Mouse (Mus musculus) midbrain, embryonic 15.5 days (tissue): ENCODE data around the gene Tram2. TPM values are rescaled to one million over a fixed set of nuclear protein-coding genes. Genes with fewer than 3 reads are reported as not detected.

ENCODE experiments used
- ATAC-seq: fragments of 200-750 bp; cut with Nextera tagmentation; replicated peaks from 2 replicates; pipeline ENCODE4 v1.8.0; 2017; ENCODE audit warnings: moderate TSS enrichment
- H3K27ac ChIP-seq: fragments of 300-500 bp; sonication (generic); 2 replicates; pipeline ENCODE4 v1.5.1; 2015; ENCODE audit warnings: mild to moderate bottlenecking, inconsistent platforms
- H3K27me3 ChIP-seq: fragments of 300-500 bp; sonication (generic); replicated peaks from 2 replicates; pipeline ENCODE4 v1.6.1; 2015; ENCODE audit warnings: inconsistent platforms
- H3K36me3 ChIP-seq: fragments of 300-500 bp; sonication (generic); replicated peaks from 2 replicates; pipeline ENCODE4 v1.6.1; 2015; ENCODE audit warnings: inconsistent platforms
- H3K4me1 ChIP-seq: fragments of 300-500 bp; sonication (generic); 2 replicates; pipeline ENCODE4 v1.6.1; 2015; ENCODE audit warnings: inconsistent platforms
- H3K4me2 ChIP-seq: fragments of 300-500 bp; sonication (generic); 2 replicates; pipeline ENCODE4 v1.6.1; 2015; ENCODE audit warnings: inconsistent platforms, mild to moderate bottlenecking, moderate library complexity
- H3K4me3 ChIP-seq: fragments of 300-500 bp; sonication (generic); 2 replicates; pipeline ENCODE4 v1.5.1; 2015; ENCODE audit warnings: mild to moderate bottlenecking, inconsistent platforms
- H3K9ac ChIP-seq: fragments of 300-500 bp; sonication (generic); 2 replicates; pipeline ENCODE4 v1.6.1; 2015; ENCODE audit warnings: mild to moderate bottlenecking, inconsistent platforms
- H3K9me3 ChIP-seq: fragments of 300-500 bp; sonication (generic); 2 replicates; pipeline ENCODE4 v1.6.1; 2016; ENCODE audit warnings: inconsistent platforms
- WGBS: fragments of 180-500 bp; shearing (Covaris S2); methylation state at CpG from one replicate; pipeline ENCODE4 v1.1.7; 2015; ENCODE audit warnings: mixed read lengths; 5-methylcytosine and 5-hydroxymethylcytosine counted together
- polyA plus RNA-seq: library from polyadenylated mRNA; unstranded; fragments of >200 nt; fragmentation: Nextera tagmentation; extraction: Ambion mirVana; gene quantifications from 2 replicates; pipeline ENCODE4 v1.2.1, GENCODE M21; 2015

Tram2 gene
- polyA plus RNA-seq, 1 experiment from 2014 or later = 2.1 TPM

- Histone ChIP-seq H3K4me1 (peaks cover 15% of the 10 kb centered on the region), H3K27ac (no peak overlapping the region), H3K4me2 (peak overlapping the region; percentile 67), H3K4me3 (peak overlapping the region; percentile 75), H3K36me3 (no peaks in the 10 kb centered on the region), H3K27me3 (no peaks in the 10 kb centered on the region), H3K9me3 (no peaks in the 10 kb centered on the region), H3K9ac (peak overlapping the region; percentile 24; the same call in 1 of the 2 replicates)
- peak; percentile 68; the same call in 1 of the 2 replicates for ATAC-seq
- 1% methylated on average over 36 of the region's 36 CpGs for WGBS
Observed at GRCm38 (mm10) chr1:21078481-21079214, 381 bp downstream of the Tram2 start.

DNA sequence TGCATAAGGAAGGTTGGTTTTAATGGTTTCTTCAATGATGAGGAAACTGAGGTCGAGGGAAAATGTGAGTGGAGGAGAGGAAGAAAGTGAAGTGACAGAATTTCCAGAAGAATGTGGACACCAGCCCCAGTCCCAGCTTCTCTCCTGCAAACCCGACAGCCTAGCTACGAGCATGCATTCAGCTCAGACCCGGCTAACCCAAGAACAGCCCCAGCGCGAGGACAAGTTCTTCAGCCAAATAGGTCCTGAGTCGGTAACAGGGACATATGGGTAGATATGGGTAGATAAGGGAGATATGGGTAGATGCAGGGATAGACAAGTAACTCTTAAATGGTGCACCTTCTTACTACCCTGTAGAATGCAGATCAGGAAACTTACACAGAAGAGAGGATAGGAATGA lies 1.4 kb downstream of the Tram2 start:
- H3K9me3 ChIP-seq = no peaks in the 10 kb centered on the region
- ATAC-seq = no peak
- H3K36me3 ChIP-seq = no peaks in the 10 kb centered on the region
- H3K9ac ChIP-seq = no peak overlapping the region
- no peak overlapping the region for H3K27ac ChIP-seq
- no peak overlapping the region for H3K4me3 ChIP-seq
- H3K27me3 ChIP-seq = no peaks in the 10 kb centered on the region
- peak overlapping the region; percentile 67; the same call in 1 of the 2 replicates for H3K4me2 ChIP-seq
- peaks cover 15% of the 10 kb centered on the region for H3K4me1 ChIP-seq
- 73% methylated on average over 7 of the region's 7 CpGs for WGBS

DNA sequence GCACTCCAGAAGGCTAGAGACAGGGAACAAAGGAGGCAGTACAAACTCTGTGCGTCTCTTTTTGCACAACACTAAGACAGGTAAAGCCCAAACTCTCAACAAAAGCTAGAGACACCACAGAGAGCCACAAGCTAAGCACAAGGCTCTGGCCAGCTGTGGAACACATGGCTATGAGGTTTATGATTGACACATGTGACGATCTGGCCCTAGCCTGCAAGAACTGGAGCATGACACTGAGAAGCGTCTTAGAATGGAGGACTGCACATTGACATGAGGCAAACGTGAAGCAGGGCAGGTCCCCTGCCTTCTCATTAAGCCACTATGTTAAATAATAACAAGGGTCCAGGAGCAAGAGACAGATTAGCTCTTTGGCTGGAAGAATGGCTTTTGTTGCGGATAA lies 1.8 kb downstream of the Tram2 start:
- Histone ChIP-seq H3K4me3 (no peak overlapping the region), H3K4me1 (peaks cover 15% of the 10 kb centered on the region), H3K27me3 (no peaks in the 10 kb centered on the region), H3K9me3 (no peaks in the 10 kb centered on the region), H3K4me2 (peak overlapping the region; percentile 67), H3K9ac (no peak overlapping the region), H3K36me3 (no peaks in the 10 kb centered on the region), H3K27ac (no peak overlapping the region)
- ATAC-seq = no peak
- 37% methylated on average over 5 of the region's 5 CpGs for WGBS

- H3K4me1 ChIP-seq = peaks cover 15% of the 10 kb centered on the region
- peak overlapping the region; percentile 67; the same call in 1 of the 2 replicates for H3K4me2 ChIP-seq
Observed at GRCm38 (mm10) chr1:21075986-21076495, 3.0 kb downstream of the Tram2 start.

DNA sequence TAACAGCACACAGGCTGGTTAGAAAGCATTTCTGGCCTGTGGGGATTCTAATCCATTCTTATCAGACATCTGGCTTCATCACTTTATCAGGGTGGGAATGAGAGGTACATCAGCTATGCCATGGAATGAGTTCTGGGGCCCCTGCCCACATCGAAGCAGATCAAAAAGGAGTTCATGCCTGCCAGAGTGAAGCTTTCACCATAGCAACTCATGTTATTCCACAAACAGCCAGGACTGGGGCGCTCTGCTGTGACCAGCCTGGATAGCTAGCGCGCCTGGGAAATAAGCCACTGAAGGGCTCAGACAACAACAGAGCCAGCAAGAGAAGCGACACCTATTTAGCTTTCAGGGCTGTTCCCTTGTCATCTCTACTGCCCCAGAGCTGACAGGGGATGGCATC lies 4.8 kb downstream of the Tram2 start:
- 0 out of 2 replicates have a peak, but pooled peaks have one; percentile 9 for ATAC-seq
- no peaks in the 10 kb centered on the region for H3K9me3 ChIP-seq
- H3K4me3 ChIP-seq = no peak overlapping the region
- WGBS = 10% methylated on average over 5 of the region's 5 CpGs
- H3K27me3 ChIP-seq = no peaks in the 10 kb centered on the region
- H3K4me1 ChIP-seq = peaks cover 12% of the 10 kb centered on the region
- no peaks in the 10 kb centered on the region for H3K36me3 ChIP-seq
- no peak overlapping the region for H3K27ac ChIP-seq
- H3K4me2 ChIP-seq = no peak overlapping the region
- H3K9ac ChIP-seq = no peak overlapping the region

More at GRCm38 (mm10) chr1:21075986-21076495, 3.0 kb downstream of the Tram2 start:
- no peaks in the 10 kb centered on the region for H3K27me3 ChIP-seq
- no peaks in the 10 kb centered on the region for H3K36me3 ChIP-seq
- H3K9me3 ChIP-seq = no peaks in the 10 kb centered on the region
- H3K9ac ChIP-seq = no peak overlapping the region
- ATAC-seq = no peak
- H3K4me3 ChIP-seq = no peak overlapping the region
- no peak overlapping the region for H3K27ac ChIP-seq
- 20% methylated on average over 6 of the region's 6 CpGs for WGBS

GRCm38 (mm10) chr1:21072875-21073444 lies 6.1 kb downstream of the Tram2 start:
- no peak for ATAC-seq

DNA sequence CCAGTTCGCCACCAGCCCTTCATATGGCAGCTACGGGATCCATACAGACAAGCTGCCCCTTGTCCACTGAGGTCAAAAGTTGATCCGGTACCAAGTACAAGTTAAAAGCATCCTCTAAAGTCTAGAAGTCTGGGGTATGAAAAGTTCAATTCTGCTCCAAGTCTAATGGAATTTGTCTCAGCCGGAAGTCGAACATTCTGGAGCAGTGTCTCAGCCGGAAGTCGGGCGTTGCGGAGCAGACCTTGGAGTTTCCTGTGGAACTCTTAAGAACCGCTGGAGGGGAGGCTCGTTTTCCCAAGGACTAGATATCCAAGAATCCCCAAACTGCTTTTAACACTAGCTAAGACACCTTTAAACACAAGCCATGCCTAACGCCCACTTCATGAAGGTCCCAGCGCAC lies 8.4 kb downstream of the Tram2 start:
- 84% methylated on average over 13 of the region's 13 CpGs for WGBS
- Histone ChIP-seq H3K4me1 (peaks cover 8% of the 10 kb centered on the region), H3K27me3 (no peaks in the 10 kb centered on the region), H3K9ac (no peak overlapping the region), H3K36me3 (no peaks in the 10 kb centered on the region), H3K9me3 (no peaks in the 10 kb centered on the region), H3K4me3 (no peak overlapping the region), H3K4me2 (no peak overlapping the region), H3K27ac (no peak overlapping the region)
- ATAC-seq = no peak

More at GRCm38 (mm10) chr1:21072875-21073444, 6.1 kb downstream of the Tram2 start:
- Histone ChIP-seq H3K36me3 (no peaks in the 10 kb centered on the region), H3K9me3 (no peaks in the 10 kb centered on the region), H3K9ac (no peak overlapping the region), H3K27ac (no peak overlapping the region), H3K4me3 (no peak overlapping the region), H3K4me1 (peaks cover 12% of the 10 kb centered on the region), H3K27me3 (no peaks in the 10 kb centered on the region), H3K4me2 (no peak overlapping the region)
- WGBS = 83% methylated on average over 12 of the region's 12 CpGs

DNA sequence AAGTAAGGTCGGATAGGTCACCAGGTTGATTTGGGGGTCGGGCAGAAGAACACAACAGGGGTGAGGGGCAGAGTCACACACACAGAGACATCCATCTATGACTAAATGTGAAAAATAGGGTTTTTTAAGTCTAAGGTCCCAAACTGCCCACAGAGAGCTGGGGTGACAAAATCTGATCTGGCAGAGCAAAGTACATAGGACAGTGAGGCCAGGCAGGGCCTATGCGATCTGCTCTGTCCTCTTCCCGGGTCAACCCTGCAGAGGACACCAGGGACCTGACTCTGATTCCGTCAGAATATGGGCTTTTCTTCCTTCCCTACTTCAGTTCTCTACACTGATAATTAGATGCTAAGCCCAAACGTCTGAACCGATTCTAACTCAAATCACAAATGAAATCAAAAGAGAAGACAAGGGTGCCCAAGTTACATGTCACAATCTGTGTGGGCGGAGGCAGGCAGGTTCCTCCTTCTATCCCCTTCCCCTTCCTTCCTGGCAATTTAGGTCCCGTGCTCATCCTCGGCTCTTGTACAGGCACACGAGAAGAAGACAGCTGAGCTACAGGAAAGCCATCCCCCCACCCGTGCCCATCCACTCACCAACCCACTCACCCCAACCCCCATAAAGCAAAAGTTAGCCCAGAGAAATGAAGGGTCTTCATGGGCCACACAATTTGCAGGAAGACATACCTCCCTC lies 9.1 kb downstream of the Tram2 start:
- no peak overlapping the region for H3K27ac ChIP-seq
- H3K4me2 ChIP-seq = no peak overlapping the region
- H3K36me3 ChIP-seq = no peaks in the 10 kb centered on the region
- no peak overlapping the region for H3K9ac ChIP-seq
- WGBS = 73% methylated on average over 12 of the region's 12 CpGs
- no peak for ATAC-seq
- no peak overlapping the region for H3K4me3 ChIP-seq
- peaks cover 8% of the 10 kb centered on the region for H3K4me1 ChIP-seq
- no peaks in the 10 kb centered on the region for H3K9me3 ChIP-seq
- H3K27me3 ChIP-seq = no peaks in the 10 kb centered on the region

- no peaks in the 10 kb centered on the region for H3K36me3 ChIP-seq
Observed at GRCm38 (mm10) chr1:21068491-21068890, 10.5 kb downstream of the Tram2 start.

DNA sequence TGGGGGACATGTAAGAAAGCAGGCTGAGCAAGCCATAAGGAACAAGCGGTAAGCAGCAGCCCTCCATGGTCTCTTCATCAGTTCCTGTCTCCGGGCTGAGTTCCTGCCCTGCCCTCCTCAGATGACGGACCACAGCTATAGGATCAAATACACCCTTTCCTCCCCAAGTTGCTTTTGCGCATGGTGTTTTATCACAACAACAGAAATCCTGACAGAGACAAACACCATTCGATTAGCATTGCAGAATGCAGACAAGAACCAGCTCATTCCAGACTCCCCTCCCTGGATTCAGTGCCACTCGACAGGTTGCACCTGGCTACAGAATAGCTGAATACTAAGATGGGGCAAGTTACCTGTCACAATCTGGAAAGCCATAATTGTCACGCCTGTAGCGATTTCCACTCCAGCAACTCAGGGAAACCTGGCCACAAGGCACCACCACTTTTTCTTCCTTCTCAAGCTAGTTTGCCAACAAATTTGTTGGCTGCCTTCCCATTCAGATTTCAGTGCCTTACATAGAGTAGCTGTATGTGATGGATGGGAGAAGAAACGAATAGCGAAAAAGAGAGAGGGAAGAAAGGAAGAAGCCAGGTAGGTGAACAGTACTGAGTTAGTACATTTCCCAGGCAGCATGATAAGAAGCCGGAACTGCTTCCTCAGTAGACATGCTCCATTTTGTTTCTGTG lies 11.3 kb downstream of the Tram2 start:
- Histone ChIP-seq H3K27me3 (no peaks in the 10 kb centered on the region), H3K4me3 (no peak overlapping the region), H3K4me1 (no peaks in the 10 kb centered on the region), H3K27ac (no peak overlapping the region), H3K36me3 (no peaks in the 10 kb centered on the region), H3K4me2 (no peak overlapping the region), H3K9ac (no peak overlapping the region), H3K9me3 (no peaks in the 10 kb centered on the region)
- 96% methylated on average over 11 of the region's 11 CpGs for WGBS
- no peak for ATAC-seq

More at GRCm38 (mm10) chr1:21068491-21068890, 10.5 kb downstream of the Tram2 start:
- H3K4me2 ChIP-seq = no peak overlapping the region
- WGBS = 79% methylated on average over 1 of the region's 1 CpGs
- no peaks in the 10 kb centered on the region for H3K27me3 ChIP-seq
- H3K9me3 ChIP-seq = no peaks in the 10 kb centered on the region
- no peak overlapping the region for H3K27ac ChIP-seq
- no peak overlapping the region for H3K4me3 ChIP-seq
- no peaks in the 10 kb centered on the region for H3K4me1 ChIP-seq
- H3K9ac ChIP-seq = no peak overlapping the region
- no peak for ATAC-seq

- Histone ChIP-seq H3K27ac (no peak overlapping the region), H3K9ac (no peak overlapping the region), H3K4me2 (no peak overlapping the region), H3K4me1 (no peaks in the 10 kb centered on the region), H3K4me3 (no peak overlapping the region), H3K9me3 (no peaks in the 10 kb centered on the region), H3K36me3 (no peaks in the 10 kb centered on the region), H3K27me3 (no peaks in the 10 kb centered on the region)
- ATAC-seq = no peak
- 94% methylated on average over 5 of the region's 5 CpGs for WGBS
Observed at GRCm38 (mm10) chr1:21064153-21064552, 14.9 kb downstream of the Tram2 start.
